Mouse (Mus musculus) embryonic facial prominence, embryonic 13.5 days (tissue): ENCODE measurements around the gene Nt5dc2. TPM values are rescaled to one million over a fixed set of nuclear protein-coding genes. Genes with fewer than 3 reads are reported as not detected.

Experiments
- polyA plus RNA-seq: library from polyadenylated mRNA; unstranded; fragments of >200 nt; fragmentation: Nextera tagmentation; extraction: Ambion mirVana; gene quantifications from 2 replicates; pipeline ENCODE4 v1.2.1, GENCODE M21; 2015

The Nt5dc2 gene
- polyA plus RNA-seq, 1 experiment from 2014 or later = 330 TPM

Other genes starting within 250 kb of the Nt5dc2 start
- 2.2 TPM in 1 of 2 replicates, not detected in the other for gene Itih4, start 244.6 kb upstream of the Nt5dc2 start, polyA plus RNA-seq
- gene Itih3, start 207.3 kb upstream of the Nt5dc2 start, polyA plus RNA-seq = 5.5 TPM in 1 of 2 replicates, not detected in the other
- 0.65 TPM in 1 of 2 replicates, not detected in the other for gene Itih1, start 187.8 kb upstream of the Nt5dc2 start, polyA plus RNA-seq
- gene Nek4, start 179.7 kb upstream of the Nt5dc2 start, polyA plus RNA-seq = 15.3 TPM in 2 replicates
- gene Glt8d1, start 129.7 kb upstream of the Nt5dc2 start, polyA plus RNA-seq = 65.2 and 69.2 TPM in 2 replicates
- gene Spcs1, start 129.4 kb upstream of the Nt5dc2 start, polyA plus RNA-seq = 409 and 417 TPM in 2 replicates
- 138 and 145 TPM in 2 replicates for gene Pbrm1, start 111.9 kb upstream of the Nt5dc2 start, polyA plus RNA-seq
- gene Gnl3, start 111.9 kb upstream of the Nt5dc2 start, polyA plus RNA-seq = 125 and 128 TPM in 2 replicates
- 72.6 and 80.7 TPM in 2 replicates for gene Smim4, start 2.1 kb upstream of the Nt5dc2 start, polyA plus RNA-seq
- 27.5 and 34.5 TPM in 2 replicates for gene Stab1, start 37.6 kb downstream of the Nt5dc2 start, polyA plus RNA-seq
- gene Tnnc1, start 77.3 kb downstream of the Nt5dc2 start, polyA plus RNA-seq = 34.6 and 38.8 TPM in 2 replicates
- gene Nisch, start 85.9 kb downstream of the Nt5dc2 start, polyA plus RNA-seq = 415 and 428 TPM in 2 replicates
- 1.2 and 1.3 TPM in 2 replicates for gene Sema3g, start 86.8 kb downstream of the Nt5dc2 start, polyA plus RNA-seq
- 12.4 and 14.3 TPM in 2 replicates for gene Phf7, start 120.3 kb downstream of the Nt5dc2 start, polyA plus RNA-seq
- gene Bap1, start 120.4 kb downstream of the Nt5dc2 start, polyA plus RNA-seq = 90.3 and 93.1 TPM in 2 replicates
- 7.9 and 8.1 TPM in 2 replicates for gene Dnah1, start 192.8 kb downstream of the Nt5dc2 start, polyA plus RNA-seq
- 41.0 and 41.1 TPM in 2 replicates for gene Capn7, start 205.6 kb downstream of the Nt5dc2 start, polyA plus RNA-seq